Mouse (Mus musculus) forebrain, embryonic 11.5 days (tissue): ENCODE measurements around the gene Mbnl1. TPM values are rescaled to one million over a fixed set of nuclear protein-coding genes. Genes with fewer than 3 reads are reported as not detected.

ENCODE experiments used
- ATAC-seq: fragments of 200-750 bp; cut with Nextera tagmentation; replicated peaks from 2 replicates; pipeline ENCODE4 v1.8.0; 2017; ENCODE audit warnings: moderate TSS enrichment; ENCODE audit not compliant: low FRiP score
- DNase-seq: peaks from one replicate; pipeline ENCODE4 v3.0.0-alpha.2; 2017; ENCODE audit warnings: low spot score
- H3K27ac ChIP-seq: fragments of 300-500 bp; sonication (generic); 2 replicates; pipeline ENCODE4 v1.5.1; 2014; ENCODE audit warnings: low read depth, low read length
- H3K27me3 ChIP-seq: fragments of 300-500 bp; sonication (generic); 2 replicates; pipeline ENCODE4 v1.6.1; 2014; ENCODE audit warnings: mild to moderate bottlenecking, low read length, mixed read lengths; ENCODE audit not compliant: control insufficient read depth, insufficient read depth
- H3K36me3 ChIP-seq: fragments of 300-500 bp; sonication (generic); 2 replicates; pipeline ENCODE4 v1.6.1; 2014; ENCODE audit warnings: mild to moderate bottlenecking, low read length, moderate library complexity, mixed read lengths; ENCODE audit not compliant: control insufficient read depth, insufficient read depth
- H3K4me1 ChIP-seq: fragments of 300-500 bp; sonication (generic); replicated peaks from 2 replicates; pipeline ENCODE4 v1.6.1; 2014; ENCODE audit warnings: low read length, mixed read lengths; ENCODE audit not compliant: control insufficient read depth, insufficient read depth
- H3K4me2 ChIP-seq: fragments of 300-500 bp; sonication (generic); 2 replicates; pipeline ENCODE4 v1.6.1; 2014; ENCODE audit warnings: low read depth, mild to moderate bottlenecking, low read length, moderate library complexity, mixed read lengths; ENCODE audit not compliant: severe bottlenecking
- H3K4me3 ChIP-seq: fragments of 300-500 bp; sonication (generic); 2 replicates; pipeline ENCODE4 v1.5.1; 2014; ENCODE audit warnings: low read depth, low read length
- H3K9ac ChIP-seq: fragments of 300-500 bp; sonication (generic); 2 replicates; pipeline ENCODE4 v1.6.1; 2014; ENCODE audit warnings: low read length
- H3K9me3 ChIP-seq: fragments of 300-500 bp; sonication (generic); 2 replicates; pipeline ENCODE4 v1.6.1; 2016; ENCODE audit warnings: low read length, mixed read lengths; ENCODE audit not compliant: control insufficient read depth
- WGBS: fragments of 180-500 bp; shearing (Covaris S2); extraction: QIAGEN DNeasy Blood & Tissue Kit; methylation state at CpG from one replicate; pipeline ENCODE4 v1.1.7; 2014; 5-methylcytosine and 5-hydroxymethylcytosine counted together
- polyA plus RNA-seq: library from polyadenylated mRNA; unstranded; fragments of >200 nt; fragmentation: Nextera tagmentation; extraction: Ambion mirVana; gene quantifications from 2 replicates; pipeline ENCODE4 v1.2.1, GENCODE M21; 2014

Mbnl1 gene
- polyA plus RNA-seq, 1 experiment from 2014 or later: 46.8 TPM

- no peak for ATAC-seq
- no peaks in the 10 kb centered on the region for H3K27me3 ChIP-seq
- H3K27ac ChIP-seq: no peak overlapping the region
- H3K9me3 ChIP-seq: no peaks in the 10 kb centered on the region
- 71% methylated on average over 5 of the region's 5 CpGs for WGBS
- DNase-seq: no peak
- H3K4me3 ChIP-seq: no peak overlapping the region
- H3K9ac ChIP-seq: no peak overlapping the region
- H3K36me3 ChIP-seq: no peaks in the 10 kb centered on the region
- H3K4me1 ChIP-seq: peaks cover 3% of the 10 kb centered on the region; the same call in 1 of the 2 replicates
- H3K4me2 ChIP-seq: no peak overlapping the region
Measured at GRCm38 (mm10) chr3:60504775-60505430, 32.3 kb downstream of the Mbnl1 start.

- H3K9ac ChIP-seq: no peak overlapping the region
- no peaks in the 10 kb centered on the region for H3K36me3 ChIP-seq
- H3K4me2 ChIP-seq: no peak overlapping the region
- no peak overlapping the region for H3K4me3 ChIP-seq
- H3K27ac ChIP-seq: no peak overlapping the region
- DNase-seq (no peak), ATAC-seq (no peak)
- 89% methylated on average over 5 of the region's 5 CpGs for WGBS
- no peaks in the 10 kb centered on the region for H3K27me3 ChIP-seq
- no peaks in the 10 kb centered on the region for H3K9me3 ChIP-seq
- peaks cover 2% of the 10 kb centered on the region; the same call in 1 of the 2 replicates for H3K4me1 ChIP-seq
Measured at GRCm38 (mm10) chr3:60506821-60507220, 34.2 kb downstream of the Mbnl1 start.

DNA sequence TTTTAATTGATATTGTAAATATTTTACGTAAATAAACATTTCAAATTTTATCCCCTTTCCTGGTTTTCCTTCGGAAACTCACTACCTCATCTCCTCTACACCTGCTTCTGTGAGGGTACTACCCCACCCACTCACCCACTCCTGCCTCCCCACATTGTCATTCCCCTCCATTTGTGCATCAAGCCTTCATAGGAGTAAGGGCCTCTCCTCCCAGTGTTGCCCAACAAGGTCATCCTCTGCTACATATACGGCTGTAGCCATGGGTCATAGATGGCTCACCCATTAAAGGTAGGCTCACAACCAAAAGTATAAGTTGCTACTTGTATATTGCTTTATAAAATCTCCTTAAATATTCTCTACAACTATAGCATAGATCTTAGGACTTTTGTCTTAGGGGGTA is 34.9 kb downstream of the Mbnl1 start:
- Histone ChIP-seq H3K36me3 (no peaks in the 10 kb centered on the region), H3K9ac (no peak overlapping the region), H3K27ac (no peak overlapping the region), H3K9me3 (no peaks in the 10 kb centered on the region), H3K4me2 (no peak overlapping the region), H3K27me3 (no peaks in the 10 kb centered on the region), H3K4me1 (peaks cover under 1% of the 10 kb centered on the region; the same call in 1 of the 2 replicates), H3K4me3 (no peak overlapping the region)
- WGBS: 90% methylated on average over 3 of the region's 3 CpGs
- DNase-seq (no peak), ATAC-seq (no peak)

- Histone ChIP-seq H3K4me1 (no peaks in the 10 kb centered on the region; the same call in 1 of the 2 replicates), H3K27ac (no peak overlapping the region), H3K9me3 (no peaks in the 10 kb centered on the region), H3K9ac (no peak overlapping the region), H3K36me3 (no peaks in the 10 kb centered on the region), H3K4me2 (no peak overlapping the region), H3K27me3 (no peaks in the 10 kb centered on the region), H3K4me3 (no peak overlapping the region)
- DNase-seq: no peak
- ATAC-seq: no peak
- 90% methylated on average over 2 of the region's 2 CpGs for WGBS
Measured at GRCm38 (mm10) chr3:60507979-60508378, 35.3 kb downstream of the Mbnl1 start.

GRCm38 (mm10) chr3:60511197-60511596 is 38.6 kb downstream of the Mbnl1 start:
- Histone ChIP-seq H3K27ac (no peak overlapping the region), H3K4me3 (no peak overlapping the region), H3K9ac (no peak overlapping the region), H3K27me3 (no peaks in the 10 kb centered on the region), H3K36me3 (no peaks in the 10 kb centered on the region), H3K4me1 (no peaks in the 10 kb centered on the region; the same call in 1 of the 2 replicates), H3K4me2 (no peak overlapping the region), H3K9me3 (no peaks in the 10 kb centered on the region)
- 90% methylated on average over 3 of the region's 3 CpGs for WGBS
- ATAC-seq: no peak
- DNase-seq: no peak

GRCm38 (mm10) chr3:60513337-60513736 is 40.7 kb downstream of the Mbnl1 start:
- H3K9ac ChIP-seq: no peak overlapping the region
- no peak for DNase-seq
- peak overlapping the region; percentile 0; the same call in 1 of the 2 replicates for H3K4me2 ChIP-seq
- no peak overlapping the region for H3K4me3 ChIP-seq
- no peaks in the 10 kb centered on the region for H3K9me3 ChIP-seq
- H3K36me3 ChIP-seq: no peaks in the 10 kb centered on the region
- WGBS: 21% methylated on average over 7 of the region's 7 CpGs
- no peak overlapping the region; the same call in 1 of the 2 replicates for H3K27ac ChIP-seq
- peak; percentile 71 for ATAC-seq
- H3K4me1 ChIP-seq: no peaks in the 10 kb centered on the region; the same call in 1 of the 2 replicates
- no peaks in the 10 kb centered on the region for H3K27me3 ChIP-seq

DNA sequence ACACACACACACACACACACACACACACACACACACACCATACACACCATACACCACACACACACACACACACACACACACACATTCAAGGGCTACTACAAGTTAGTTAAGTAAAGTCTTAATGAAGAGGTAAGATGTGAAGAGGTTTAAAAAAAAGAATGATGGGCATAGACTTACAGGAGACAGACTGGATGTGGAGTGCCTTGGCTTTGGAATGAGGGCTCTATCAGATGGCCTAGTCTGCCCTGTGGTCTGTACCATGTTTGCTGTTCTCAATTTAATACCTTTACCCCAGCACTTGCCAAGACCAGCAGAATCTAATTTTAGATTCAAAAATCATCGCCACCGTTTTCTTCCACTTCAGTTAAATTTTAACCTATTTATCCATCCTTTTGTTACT is 41.1 kb downstream of the Mbnl1 start:
- H3K9ac ChIP-seq: no peak overlapping the region
- H3K4me1 ChIP-seq: no peaks in the 10 kb centered on the region; the same call in 1 of the 2 replicates
- no peaks in the 10 kb centered on the region for H3K36me3 ChIP-seq
- no peak overlapping the region; the same call in 1 of the 2 replicates for H3K27ac ChIP-seq
- H3K4me2 ChIP-seq: no peak overlapping the region
- no peaks in the 10 kb centered on the region for H3K9me3 ChIP-seq
- peak; percentile 8; the same call in 1 of the 2 replicates for ATAC-seq
- 90% methylated on average over 2 of the region's 2 CpGs for whole genome bisulfite sequencing
- no peak for DNase-seq
- H3K27me3 ChIP-seq: no peaks in the 10 kb centered on the region
- H3K4me3 ChIP-seq: no peak overlapping the region

DNA sequence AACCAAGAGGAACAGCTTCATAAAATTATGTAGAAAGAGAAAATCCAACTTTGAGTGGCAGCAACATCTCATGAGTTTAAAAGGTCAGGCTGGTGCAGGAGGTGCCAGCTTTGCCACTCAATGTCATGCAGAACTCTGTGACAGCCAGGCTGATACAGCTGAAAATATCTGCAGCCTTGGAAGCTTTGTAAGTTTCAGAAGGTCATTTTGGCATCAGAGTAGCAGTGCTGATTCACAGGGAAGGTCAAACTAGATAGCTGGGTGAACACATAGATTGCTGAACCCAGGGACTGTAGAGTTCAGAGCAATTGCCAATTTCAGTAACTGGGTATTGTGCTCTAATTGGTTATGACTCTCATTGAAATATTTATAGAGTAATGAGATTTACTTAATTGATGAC is 42.8 kb downstream of the Mbnl1 start:
- ATAC-seq (no peak), DNase-seq (no peak)
- Histone ChIP-seq H3K27me3 (no peaks in the 10 kb centered on the region), H3K4me2 (no peak overlapping the region), H3K36me3 (no peaks in the 10 kb centered on the region), H3K9me3 (no peaks in the 10 kb centered on the region), H3K9ac (no peak overlapping the region), H3K4me1 (no peaks in the 10 kb centered on the region; the same call in 1 of the 2 replicates), H3K27ac (no peak overlapping the region), H3K4me3 (no peak overlapping the region)
